Comparison of ENCODE assay signal across 21 mouse cellular contexts in the genomic region with DNA sequence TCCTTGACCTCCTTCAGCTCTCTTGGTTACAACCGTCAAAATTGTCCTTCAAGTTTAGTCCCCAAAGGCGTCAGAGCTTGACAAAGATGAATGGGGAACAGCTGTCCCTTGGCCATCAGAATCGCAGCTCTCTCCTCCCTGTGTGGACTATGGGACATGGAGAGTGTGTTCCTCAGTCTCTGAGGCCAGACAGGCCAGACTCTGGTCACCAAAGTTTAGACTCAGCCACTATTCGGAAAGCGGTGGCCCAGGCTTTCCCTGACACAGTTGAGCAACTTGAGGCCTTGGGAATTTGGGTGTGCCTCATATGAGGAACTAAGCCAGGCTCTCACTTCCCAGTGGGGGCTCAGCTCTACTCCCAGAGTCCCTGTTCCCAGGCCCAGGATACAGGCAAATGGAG.
DNase-seq lines count a peak whose midpoint lies in the region; ATAC-seq and TF ChIP-seq lines count a peak whose summit lies in the region.
"Had no signal": no experiment of that assay in that cellular context is flagged by ENCODE, and none has a peak within 500 bp of the region (broad histone marks: within the 10 kb centered on the region; RNA-seq: fewer than 3 reads in every experiment).

No protein-coding gene starts in this region.

- H3K4me1 ChIP-seq in heart, embryonic 11.5 days (ENCODE audit: control insufficient read depth, insufficient read depth, low read length): peaks cover 18% of the 10 kb centered on the region
- H3K4me1 ChIP-seq: midbrain, embryonic 12.5 days had no signal

- peak; percentile 49 to 82 for DNase-seq in adrenal gland, adult (ENCODE audit: inconsistent age in 2 of 2, low spot score in 1 of 2)
- DNase-seq in adrenal gland, postnatal 4 days (ENCODE audit: low spot score in 2 of 2): no peak
- DNase-seq in heart, adult 18-20 months: peak; percentile 56 to 75
- DNase-seq in heart, adult 9 months (ENCODE audit: low spot score in 2 of 2): peak; percentile 58 to 63
- DNase-seq in left cerebral cortex, postnatal 4 days: no peak
- no peak for DNase-seq in neural tube, embryonic 10.5 days (ENCODE audit: extremely low spot score, low spot score)
- DNase-seq: cerebellum, adult 18-20 months; forebrain, postnatal 0 days; kidney, adult 11 months; lung, adult 2 months; thymus, postnatal 36 days had no signal

- H3K9me3 ChIP-seq in heart, embryonic 11.5 days (replicated peaks; ENCODE audit: control insufficient read depth, low read length): no peaks in the 10 kb centered on the region
- H3K9me3 ChIP-seq: embryonic facial prominence, embryonic 15.5 days; forebrain, embryonic 10.5 days; midbrain, embryonic 12.5 days had no signal

- H3K9ac ChIP-seq in heart, embryonic 11.5 days (ENCODE audit: low read depth, low read length): no peak overlapping the region
- H3K9ac ChIP-seq: embryonic facial prominence, embryonic 15.5 days; forebrain, postnatal 0 days; midbrain, embryonic 12.5 days had no signal

- no peak overlapping the region for H3K4me3 ChIP-seq in heart, embryonic 11.5 days (ENCODE audit: low read depth, low read length)
- no peak overlapping the region for H3K4me3 ChIP-seq in myocyte
- H3K4me3 ChIP-seq: embryonic facial prominence, embryonic 15.5 days; forebrain, embryonic 10.5 days; layer of hippocampus, adult 2 months; midbrain, embryonic 12.5 days had no signal

- no peaks in the 10 kb centered on the region for H3K36me3 ChIP-seq in heart, embryonic 11.5 days (ENCODE audit: control insufficient read depth, insufficient read depth, low read length)
- H3K36me3 ChIP-seq in myocyte (ENCODE audit: control insufficient read depth, insufficient read depth): no peaks in the 10 kb centered on the region
- H3K36me3 ChIP-seq: embryonic facial prominence, embryonic 15.5 days; forebrain, embryonic 10.5 days; midbrain, embryonic 12.5 days had no signal

- no peak overlapping the region for H3ac ChIP-seq in myocyte (ENCODE audit: control insufficient read depth, insufficient read length)

- intact Hi-C loops in left cerebral cortex, postnatal 4 days (cut with DNase I): no loop called here

- no peak for TF ChIP-seq POLR2A in myocyte (IDR thresholded peaks at IDR 0.05; ENCODE audit: insufficient read length, low read depth)

- no peak overlapping the region for H3K4me2 ChIP-seq in heart, embryonic 11.5 days
- H3K4me2 ChIP-seq in myocyte (ENCODE audit: low read depth): no peak overlapping the region
- H3K4me2 ChIP-seq: embryonic facial prominence, embryonic 15.5 days; liver, embryonic 11.5 days; midbrain, embryonic 12.5 days had no signal

- peaks cover 66% of the 10 kb centered on the region for H3K79me2 ChIP-seq in myocyte (ENCODE audit: control insufficient read depth, insufficient read depth)

- ATAC-seq in heart, embryonic 11.5 days (replicated peaks; ENCODE audit: insufficient number of reproducible peaks, low FRiP score, low TSS enrichment): no peak
- ATAC-seq: CD4-positive, CD25-positive, alpha-beta regulatory T cell, adult 4 months; forebrain, postnatal 0 days; Patski had no signal

- WGBS in heart, embryonic 11.5 days (ENCODE audit: insufficient replicate concordance): 75% methylated on average over 5 of the region's 5 CpGs

- H3K27me3 ChIP-seq in heart, embryonic 11.5 days (ENCODE audit: control insufficient read depth, insufficient read depth, low read length): no peaks in the 10 kb centered on the region
- no peaks in the 10 kb centered on the region for H3K27me3 ChIP-seq in myocyte (ENCODE audit: control insufficient read depth, insufficient read depth, insufficient read length)
- H3K27me3 ChIP-seq: embryonic facial prominence, embryonic 15.5 days; midbrain, embryonic 12.5 days; Patski had no signal

- H3K27ac ChIP-seq in heart, embryonic 11.5 days (ENCODE audit: low read depth, low read length): no peak overlapping the region
- H3K27ac ChIP-seq: embryonic facial prominence, embryonic 15.5 days; forebrain, embryonic 10.5 days; kidney, postnatal 0 days; layer of hippocampus, adult 2 months; midbrain, embryonic 12.5 days had no signal

TF ChIP-seq in myocyte, 11 proteins besides CTCF, POLR2A, EP300 and RAD21:
- TF ChIP-seq MYOG (IDR thresholded peaks at IDR 0.05; ENCODE audit: control insufficient read depth in 1 of 3, insufficient read depth in 1 of 3, insufficient read length in 2 of 3, low read depth in 2 of 3) (peak in 2 of 3 experiments; percentile 29 to 67), TCF12 (IDR thresholded peaks at IDR 0.05; ENCODE audit: insufficient read depth, poor library complexity, severe bottlenecking) (peak; percentile 27), TCF3 (IDR thresholded peaks at IDR 0.05; ENCODE audit: insufficient read length, low read depth) (no peak), USF1 (IDR thresholded peaks at IDR 0.05; ENCODE audit: low read depth) (no peak), MYOD1 (IDR thresholded peaks at IDR 0.05; ENCODE audit: control insufficient read depth in 1 of 3, insufficient read length in 2 of 3, low read depth in 2 of 3) (peak; percentile 63 to 89 (median 86))

Comparison
In these comparisons a context has a peak if more than half of its experiments do, and no peak if none do; other contexts are left out.
1. DNase-seq: peak in adrenal gland, adult (2 of 2), heart, adult 18-20 months (2 of 2) and heart, adult 9 months (2 of 2); none in adrenal gland, postnatal 4 days (0 of 2), left cerebral cortex, postnatal 4 days (single experiment) and neural tube, embryonic 10.5 days (single experiment).